In the genomic region with DNA sequence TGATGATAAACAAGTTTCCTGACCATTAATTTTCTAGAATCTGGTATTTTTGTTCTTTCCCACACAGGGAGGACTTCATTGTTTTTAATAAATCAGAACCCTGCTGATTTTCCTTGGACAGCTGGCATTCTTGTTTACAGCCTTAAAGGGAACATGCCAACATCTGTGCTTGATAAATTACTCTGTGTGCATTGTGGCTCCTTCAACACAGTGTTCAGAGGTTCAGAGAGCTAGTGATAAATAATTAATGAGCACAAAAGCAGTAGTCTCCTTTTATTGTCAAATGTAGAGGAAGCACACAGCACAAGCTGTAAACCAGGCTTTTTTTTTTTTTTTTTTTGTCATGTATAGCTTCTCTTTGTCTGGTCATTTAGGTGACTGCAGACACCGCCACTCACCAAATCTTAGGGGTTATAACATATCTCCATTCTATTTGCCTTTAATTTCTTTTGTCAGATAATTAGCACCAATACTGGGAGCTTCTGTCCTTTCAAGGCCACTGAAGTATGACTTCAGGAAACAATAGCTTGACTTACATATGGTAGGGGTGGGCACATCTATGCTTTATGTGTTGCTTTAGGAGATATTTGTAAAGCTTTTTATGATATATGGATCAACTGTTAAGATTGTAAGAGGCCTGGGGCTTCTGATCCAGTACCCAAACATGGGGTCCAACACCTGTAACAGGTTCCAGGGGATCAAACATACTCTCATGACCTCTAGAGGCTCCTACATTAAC, we compare ENCODE assay signal across 20 mouse cellular contexts. TPM values are rescaled to one million over a fixed set of nuclear protein-coding genes. Genes with fewer than 3 reads are reported as not detected.
A peak's percentile ranks its signal among the peaks of the same experiment; 100 is the strongest.
DNase-seq lines count a peak whose midpoint lies in the region; ATAC-seq and TF ChIP-seq lines count a peak whose summit lies in the region.
"Had no signal": no experiment of that assay in that cellular context is flagged by ENCODE, and none has a peak within 500 bp of the region (broad histone marks: within the 10 kb centered on the region; RNA-seq: fewer than 3 reads in every experiment).

No protein-coding gene starts in this region.

- no peaks in the 10 kb centered on the region for H3K36me3 ChIP-seq in lung, embryonic 14.5 days (ENCODE audit: insufficient read depth)
- no peaks in the 10 kb centered on the region for H3K36me3 ChIP-seq in forebrain, embryonic 16.5 days (ENCODE audit: control insufficient read depth, insufficient read depth)
- no peaks in the 10 kb centered on the region for H3K36me3 ChIP-seq in neural tube, embryonic 15.5 days
- H3K36me3 ChIP-seq: G1E; limb, embryonic 15.5 days had no signal

- H3K27ac ChIP-seq in lung, embryonic 14.5 days (ENCODE audit: low read depth), result no peak overlapping the region
- H3K27ac ChIP-seq in forebrain, embryonic 16.5 days (ENCODE audit: low read length), result no peak overlapping the region
- H3K27ac ChIP-seq in neural tube, embryonic 15.5 days (replicated peaks), result no peak overlapping the region
- H3K27ac ChIP-seq: gastrocnemius, adult 2 months; kidney, postnatal 0 days; limb, embryonic 15.5 days; macrophage had no signal

- 78% methylated on average over 1 of the region's 1 CpGs for WGBS in lung, embryonic 14.5 days
- WGBS in forebrain, embryonic 16.5 days, result 27% methylated on average over 1 of the region's 1 CpGs
- 20% methylated on average over 1 of the region's 1 CpGs for WGBS in neural tube, embryonic 15.5 days

- H3K4me1 ChIP-seq in lung, embryonic 14.5 days (ENCODE audit: insufficient read depth), result no peaks in the 10 kb centered on the region
- no peaks in the 10 kb centered on the region for H3K4me1 ChIP-seq in forebrain, embryonic 16.5 days (replicated peaks; ENCODE audit: control insufficient read depth, insufficient read depth, low read length)
- peaks cover 2% of the 10 kb centered on the region; the same call in 1 of the 2 replicates for H3K4me1 ChIP-seq in neural tube, embryonic 15.5 days
- H3K4me1 ChIP-seq: limb, embryonic 15.5 days had no signal

- H3K4me3 ChIP-seq in lung, embryonic 14.5 days (ENCODE audit: low read depth, low read length), result no peak overlapping the region
- H3K4me3 ChIP-seq in forebrain, embryonic 16.5 days (replicated peaks; ENCODE audit: low read length), result no peak overlapping the region
- no peak overlapping the region for H3K4me3 ChIP-seq in neural tube, embryonic 15.5 days (replicated peaks)
- H3K4me3 ChIP-seq: erythroblast, embryonic 14.5 days; gastrocnemius, adult 2 months; limb, embryonic 15.5 days had no signal

- DNase-seq in lung, embryonic 14.5 days, result peak; percentile 2
- no peak for DNase-seq in lung, postnatal 4 days
- peak; percentile 28 for DNase-seq in hindlimb bud, embryonic 11.5 days (ENCODE audit: extremely low spot score, low read depth, low spot score)
- DNase-seq in spleen, postnatal 4 days (ENCODE audit: low spot score in 2 of 2), result no peak
- no peak for DNase-seq in thymus, postnatal 36 days
- no peak for DNase-seq in spleen, adult 18-20 months
- DNase-seq: adrenal gland, postnatal 10 days; cerebellum, adult 9-10 months; gastrocnemius, adult 2 months; heart, adult 18-20 months; lung, adult 18-20 months; thymus, adult 2 months had no signal

- no peak overlapping the region for H3K9ac ChIP-seq in lung, embryonic 14.5 days
- H3K9ac ChIP-seq in forebrain, embryonic 16.5 days (replicated peaks; ENCODE audit: low read depth, low read length), result no peak overlapping the region
- H3K9ac ChIP-seq in neural tube, embryonic 15.5 days (replicated peaks), result no peak overlapping the region
- H3K9ac ChIP-seq: limb, embryonic 15.5 days had no signal

- H3K4me2 ChIP-seq in lung, embryonic 14.5 days, result no peak overlapping the region
- H3K4me2 ChIP-seq in forebrain, embryonic 16.5 days (ENCODE audit: low read length), result no peak overlapping the region
- no peak overlapping the region for H3K4me2 ChIP-seq in neural tube, embryonic 15.5 days
- H3K4me2 ChIP-seq: limb, embryonic 15.5 days had no signal

- no peak for TF ChIP-seq CTCF in lung, embryonic 14.5 days (IDR thresholded peaks at IDR 0.05; ENCODE audit: low read depth)

- ATAC-seq in lung, embryonic 14.5 days (ENCODE audit: insufficient read depth), result no peak
- ATAC-seq in forebrain, embryonic 16.5 days, result peak; percentile 28; the same call in 1 of the 2 replicates
- ATAC-seq in neural tube, embryonic 15.5 days (ENCODE audit: low FRiP score), result peak; percentile 63; the same call in 1 of the 2 replicates
- ATAC-seq: inflammation-experienced regulatory T-cells, adult 6 months had no signal

- no peaks in the 10 kb centered on the region for H3K9me3 ChIP-seq in lung, embryonic 14.5 days (ENCODE audit: low read depth, low read length)
- no peaks in the 10 kb centered on the region for H3K9me3 ChIP-seq in forebrain, embryonic 16.5 days (ENCODE audit: control insufficient read depth, low read length)
- no peaks in the 10 kb centered on the region for H3K9me3 ChIP-seq in neural tube, embryonic 15.5 days (replicated peaks)
- H3K9me3 ChIP-seq: G1E; limb, embryonic 15.5 days had no signal

- H3K27me3 ChIP-seq in lung, embryonic 14.5 days (ENCODE audit: insufficient read depth, low read length), result no peaks in the 10 kb centered on the region
- H3K27me3 ChIP-seq in forebrain, embryonic 16.5 days (replicated peaks; ENCODE audit: control insufficient read depth, insufficient read depth, low read length), result no peaks in the 10 kb centered on the region
- H3K27me3 ChIP-seq in neural tube, embryonic 15.5 days (replicated peaks), result no peaks in the 10 kb centered on the region
- H3K27me3 ChIP-seq: limb, embryonic 15.5 days had no signal

RNA-seq across cellular contexts. Expression of gene Atxn7l3b, which starts 52.0 kb away (rescaled TPM):
- 135 and 141 TPM in 2 replicates for polyA plus RNA-seq in lung, embryonic 14.5 days (2014; fragmentation: Nextera tagmentation; extraction: Ambion mirVana)
- polyA plus RNA-seq in forebrain, embryonic 16.5 days (2015; fragmentation: Nextera tagmentation; extraction: Ambion mirVana), result 349 and 369 TPM in 2 replicates
- polyA plus RNA-seq in neural tube, embryonic 15.5 days (2015; fragmentation: Nextera tagmentation; extraction: Ambion mirVana), result 353 and 375 TPM in 2 replicates

Comparison
In these comparisons a context has a peak if more than half of its experiments do, and no peak if none do; other contexts are left out.
1. DNase-seq: peak in lung, embryonic 14.5 days (single experiment) and hindlimb bud, embryonic 11.5 days (single experiment); none in lung, postnatal 4 days (0 of 2), spleen, postnatal 4 days (0 of 2), thymus, postnatal 36 days (0 of 2) and spleen, adult 18-20 months (0 of 2).